Mouse (Mus musculus) kidney, adult 2 months (tissue): ENCODE results near the gene Cdip1.

Experiments
- CTCF ChIP-seq: fragments of 200-500 bp; conservative IDR thresholded peaks from 2 replicates; pipeline ENCODE4 v1.5.1; 2011; ENCODE audit warnings: low read depth, mild to moderate bottlenecking, control low read depth, low read length, moderate library complexity, mixed read lengths; ENCODE audit not compliant: insufficient read depth, insufficient read length
- POLR2A ChIP-seq: fragments of 200-500 bp; IDR thresholded peaks from one replicate; pipeline ENCODE4 v1.6.1; 2011; ENCODE audit warnings: low read depth, low read length, control low read depth

- TF ChIP-seq CTCF (no peak), POLR2A (no peak)
These were observed 21.4 kb downstream of the Cdip1 start for GRCm38 (mm10) chr16:4768719-4769118.
